Mouse (Mus musculus): ENCODE measurements around the gene Pi4kb.

Pi4kb gene

DNA sequence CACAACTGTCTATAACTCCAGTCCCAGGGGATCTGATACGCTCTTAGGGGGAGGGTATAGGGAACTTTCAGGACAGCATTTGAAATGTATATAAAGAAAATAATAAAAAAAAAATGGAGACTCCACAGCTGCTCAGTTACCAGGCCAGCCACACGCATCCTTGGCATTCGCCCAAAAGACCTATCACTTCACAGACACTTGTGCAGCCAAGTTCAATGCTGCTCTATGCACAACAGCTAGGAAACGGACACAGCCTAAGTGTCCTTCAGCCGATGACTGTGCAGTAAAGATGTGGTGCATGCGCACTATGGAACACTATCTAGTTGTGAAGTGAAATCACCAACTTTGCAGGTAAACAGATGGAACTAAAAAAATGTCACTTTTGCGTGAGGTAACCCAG is 81.7 kb downstream of the Pi4kb start:
- no peak for DNase-seq (ENCODE audit: low read depth, low spot score)
